Mouse (Mus musculus) hindlimb bud, embryonic 11.5 days (tissue): ENCODE measurements around the gene Gm10643.

Experiments
- DNase-seq: peaks from one replicate; pipeline ENCODE4 v3.0.0-alpha.2; 2012; ENCODE audit warnings: low read depth, low spot score; ENCODE audit errors: extremely low spot score

Gene Gm10643

GRCm38 (mm10) chr8:84042948-84043342 is 22.0 kb downstream of the Gm10643 start:
- no peak for DNase-seq

DNA sequence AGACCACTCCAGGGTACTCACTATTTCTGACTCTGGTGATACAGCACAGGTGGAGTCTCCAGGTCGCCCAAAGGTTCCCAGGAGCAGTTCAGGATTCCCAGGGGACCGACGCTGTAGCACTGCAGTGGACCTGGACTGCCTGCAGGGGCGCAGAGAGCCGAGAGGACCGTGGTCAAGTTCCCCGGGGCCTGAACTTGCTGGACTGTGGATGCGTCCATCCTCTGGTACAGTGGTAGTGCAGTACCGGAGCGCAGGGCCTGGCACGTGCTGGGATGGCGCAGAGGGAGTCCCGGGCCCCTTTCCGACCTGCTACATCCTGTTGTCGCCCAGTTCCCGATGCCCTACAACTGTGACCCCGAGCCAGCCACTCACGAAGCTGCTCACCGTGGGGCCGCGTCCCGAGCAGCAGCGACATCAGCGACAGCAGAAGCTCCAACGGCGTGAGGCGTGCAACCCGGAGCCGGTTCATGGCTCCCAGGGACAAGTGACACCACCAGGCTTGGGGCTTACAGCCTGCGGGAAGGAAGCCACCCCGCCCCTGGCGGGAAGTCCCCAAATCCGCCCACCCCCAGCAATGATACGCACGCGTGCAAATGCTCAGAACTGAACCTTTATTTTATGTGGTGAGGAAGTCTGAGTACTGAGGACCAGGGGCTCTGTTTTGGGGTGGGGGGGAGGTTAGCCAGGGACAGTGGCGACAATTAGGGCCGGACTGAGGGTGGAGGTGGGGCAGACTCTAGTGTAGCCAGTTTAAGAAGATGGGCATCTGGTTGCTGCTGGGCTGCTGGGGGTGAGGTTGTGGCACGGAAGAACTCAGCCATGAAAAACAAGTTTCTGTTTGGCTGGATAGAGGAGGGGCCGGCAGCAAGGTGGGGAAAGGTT is 22.6 kb downstream of the Gm10643 start, which contains the start of gene Il27ra:
Il27ra (minus strand) TSS at position 524 of the 882 bp plus-strand sequence.
- DNase-seq = no peak

DNA sequence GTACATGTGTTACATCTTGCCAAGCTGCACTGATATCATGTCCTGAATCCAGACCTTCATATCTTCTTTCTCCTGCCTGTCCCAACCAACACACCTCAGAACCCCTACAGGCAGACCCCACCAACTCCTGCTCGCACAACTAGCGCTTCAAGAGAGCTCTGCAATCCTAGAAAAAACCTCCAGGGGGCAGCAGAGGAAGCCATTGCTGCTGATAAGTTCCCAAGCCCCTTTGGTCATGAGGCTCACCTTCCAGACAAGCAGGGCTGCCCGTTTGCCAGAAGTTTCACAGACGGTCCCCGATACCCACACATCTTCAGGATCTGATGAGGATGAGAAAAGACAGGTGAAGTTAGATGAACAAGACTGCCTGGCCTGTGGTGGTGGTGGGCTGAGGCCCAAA is 25.9 kb downstream of the Gm10643 start:
- DNase-seq = peak; percentile 66

DNA sequence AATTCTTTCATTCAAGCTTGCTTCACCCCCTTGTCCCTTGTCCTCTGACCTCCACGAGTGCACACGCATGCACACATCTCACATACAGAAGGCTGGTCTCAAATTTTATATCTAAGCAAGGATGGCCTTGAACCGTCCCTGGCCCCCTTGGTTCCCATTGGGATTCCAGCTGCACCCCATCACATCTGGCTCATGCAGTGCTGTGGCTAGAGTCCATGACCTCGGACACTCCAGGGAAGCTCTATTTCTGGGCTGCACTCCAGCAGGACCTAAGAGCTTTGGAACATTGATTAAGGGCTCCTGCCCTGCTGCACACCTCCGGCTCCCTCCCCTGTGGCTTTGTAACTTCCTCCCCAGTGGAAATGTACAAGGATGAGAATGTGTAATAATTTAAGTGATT is 26.9 kb downstream of the Gm10643 start:
- DNase-seq = no peak

- DNase-seq = no peak
Observed at GRCm38 (mm10) chr8:84032777-84033176, 32.2 kb downstream of the Gm10643 start.

- no peak for DNase-seq
Observed at GRCm38 (mm10) chr8:84029272-84029671, 35.7 kb downstream of the Gm10643 start.

DNA sequence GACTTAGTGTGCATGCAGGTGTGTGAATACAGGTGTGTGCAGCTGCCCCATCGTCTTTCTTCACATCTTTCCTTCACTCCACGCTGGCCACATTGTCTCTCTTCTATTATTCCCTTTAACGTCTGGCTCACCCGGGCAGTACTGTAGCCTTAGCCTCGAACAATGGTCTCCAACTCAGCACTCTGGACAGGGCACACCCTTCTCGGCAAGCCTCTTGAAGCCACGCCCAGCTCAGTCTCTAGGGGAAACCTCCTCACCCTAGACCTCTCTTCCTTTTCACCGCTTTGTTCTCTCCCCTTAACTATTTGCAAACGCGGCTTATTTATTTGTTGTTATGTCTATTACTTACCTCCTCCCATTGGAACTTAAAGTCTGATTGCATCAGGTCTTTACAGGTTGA is 37.5 kb downstream of the Gm10643 start:
- DNase-seq = no peak

DNA sequence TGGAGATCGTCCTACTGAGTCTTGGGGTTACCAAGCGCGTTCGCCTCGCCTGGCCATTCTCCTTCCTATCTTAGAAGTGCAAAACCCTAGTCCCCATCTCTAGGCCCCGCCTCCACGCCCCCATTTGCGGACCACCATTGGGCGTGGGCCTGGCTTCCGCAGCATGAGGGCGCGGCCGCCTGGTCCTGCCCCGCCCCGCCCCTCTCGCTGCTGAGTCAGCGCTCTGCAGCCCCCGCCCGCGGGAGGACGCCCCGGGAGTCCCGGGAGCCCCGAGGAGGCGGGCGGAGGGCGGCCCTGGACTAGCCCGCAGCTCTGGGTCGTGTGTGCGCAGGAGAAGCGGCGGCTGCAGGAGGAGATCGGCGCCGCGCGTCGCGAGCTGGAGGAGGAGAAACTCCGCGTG is 39.1 kb downstream of the Gm10643 start:
- DNase-seq = no peak

GRCm38 (mm10) chr8:84024171-84024570 is 40.8 kb downstream of the Gm10643 start:
- DNase-seq = no peak

DNA sequence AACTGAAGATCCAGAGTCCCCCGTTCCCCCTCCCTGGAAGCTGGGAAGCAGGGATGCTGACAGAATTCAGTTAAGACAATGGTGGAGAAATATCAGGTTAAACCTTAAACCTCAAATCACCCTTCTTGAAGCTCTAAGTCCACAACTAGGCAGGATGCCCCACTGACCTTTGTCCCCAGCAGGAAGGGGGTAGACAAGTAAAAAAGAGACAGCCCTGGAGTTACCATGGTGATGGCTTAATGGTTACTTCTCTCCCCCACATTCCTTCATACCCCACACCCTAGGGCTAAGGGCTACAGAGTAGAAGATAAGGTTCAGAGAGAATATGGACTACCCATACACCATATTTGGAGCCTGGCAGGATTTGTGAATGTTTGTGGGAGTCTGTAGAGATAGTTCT is 41.3 kb downstream of the Gm10643 start:
- DNase-seq = no peak

- DNase-seq = no peak
Observed at GRCm38 (mm10) chr8:84023085-84023484, 41.9 kb downstream of the Gm10643 start.

- DNase-seq = no peak
Observed at GRCm38 (mm10) chr8:84021569-84021968, 43.4 kb downstream of the Gm10643 start.

GRCm38 (mm10) chr8:84021096-84021495 is 43.8 kb downstream of the Gm10643 start, which contains the start of gene Palm3:
Gene Palm3 (plus strand): TSS chr8:84021471.
- no peak for DNase-seq

DNA sequence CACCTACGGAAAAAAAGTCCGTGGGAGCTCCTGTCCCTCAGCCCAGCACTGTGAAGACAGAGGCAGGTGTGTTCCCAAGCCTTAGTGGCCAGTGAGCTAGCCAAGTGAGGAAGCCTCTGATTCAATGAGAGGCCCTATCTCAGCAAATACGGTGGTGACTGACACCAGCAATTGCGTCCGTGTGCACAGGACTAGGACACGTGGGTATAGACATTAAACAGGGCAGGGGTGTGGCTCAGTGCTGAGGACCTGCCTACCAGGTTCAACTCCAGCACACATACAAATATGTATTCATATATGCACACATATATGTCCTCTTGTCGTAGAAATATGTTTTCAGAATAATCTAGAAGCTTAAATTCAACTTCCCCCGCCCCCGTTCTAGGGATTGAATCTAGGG is 45.2 kb downstream of the Gm10643 start:
- DNase-seq = no peak

GRCm38 (mm10) chr8:84015833-84016232 is 49.1 kb downstream of the Gm10643 start:
- DNase-seq = no peak
